Mouse (Mus musculus) hindbrain, embryonic 14.5 days (tissue): ENCODE results near the gene Auts2. TPM values are rescaled to one million over a fixed set of nuclear protein-coding genes. Genes with fewer than 3 reads are reported as not detected.

Experiments used
- ATAC-seq: fragments of 200-750 bp; cut with Nextera tagmentation; 2 replicates; pipeline ENCODE4 v1.8.0; 2017; ENCODE audit warnings: moderate number of reproducible peaks, mild to moderate bottlenecking, moderate TSS enrichment, moderate library complexity; ENCODE audit not compliant: low FRiP score
- DNase-seq: peaks from one replicate; pipeline ENCODE4 v3.0.0-alpha.2; 2015; ENCODE audit warnings: low spot score
- H3K27ac ChIP-seq: fragments of 300-500 bp; sonication (generic); 2 replicates; pipeline ENCODE4 v1.5.1; 2014; ENCODE audit warnings: mild to moderate bottlenecking, moderate library complexity
- H3K27me3 ChIP-seq: fragments of 300-500 bp; sonication (generic); 2 replicates; pipeline ENCODE4 v1.6.1; 2014; ENCODE audit warnings: mild to moderate bottlenecking, low read length, mixed read lengths; ENCODE audit not compliant: control insufficient read depth, insufficient read depth
- H3K36me3 ChIP-seq: fragments of 300-500 bp; sonication (generic); replicated peaks from 2 replicates; pipeline ENCODE4 v1.6.1; 2014; ENCODE audit not compliant: control insufficient read depth, insufficient read depth
- H3K4me1 ChIP-seq: fragments of 300-500 bp; sonication (generic); replicated peaks from 2 replicates; pipeline ENCODE4 v1.6.1; 2014; ENCODE audit warnings: antibody characterized with exemption, low read length, mixed read lengths; ENCODE audit not compliant: control insufficient read depth, insufficient read depth
- H3K4me2 ChIP-seq: fragments of 300-500 bp; sonication (generic); replicated peaks from 2 replicates; pipeline ENCODE4 v1.6.1; 2014; ENCODE audit warnings: mild to moderate bottlenecking, moderate library complexity
- H3K4me3 ChIP-seq: fragments of 300-500 bp; sonication (generic); replicated peaks from 2 replicates; pipeline ENCODE4 v1.5.1; 2014; ENCODE audit warnings: mild to moderate bottlenecking, low read length
- H3K9ac ChIP-seq: fragments of 300-500 bp; sonication (generic); 2 replicates; pipeline ENCODE4 v1.6.1; 2014
- H3K9me3 ChIP-seq: fragments of 300-500 bp; sonication (generic); 2 replicates; pipeline ENCODE4 v1.6.1; 2016; ENCODE audit warnings: low read length; ENCODE audit not compliant: control insufficient read depth
- WGBS: fragments of 180-500 bp; shearing (Covaris S2); extraction: QIAGEN DNeasy Blood & Tissue Kit; methylation state at CpG from one replicate; pipeline ENCODE4 v1.1.7; 2014; 5-methylcytosine and 5-hydroxymethylcytosine counted together
- polyA plus RNA-seq: library from polyadenylated mRNA; unstranded; fragments of >200 nt; fragmentation: Nextera tagmentation; extraction: Ambion mirVana; gene quantifications from 2 replicates; pipeline ENCODE4 v1.2.1, GENCODE M21; 2014

Gene Auts2
- polyA plus RNA-seq, 1 experiment from 2014 or later: 61.8 TPM

GRCm38 (mm10) chr5:131922759-131923158 is 620.4 kb downstream of the Auts2 start:
- Histone ChIP-seq H3K4me3 (no peak overlapping the region), H3K4me1 (peaks cover 32% of the 10 kb centered on the region), H3K27ac (no peak overlapping the region), H3K36me3 (no peaks in the 10 kb centered on the region), H3K27me3 (no peaks in the 10 kb centered on the region), H3K4me2 (no peak overlapping the region), H3K9me3 (no peaks in the 10 kb centered on the region), H3K9ac (no peak overlapping the region)
- ATAC-seq (no peak), DNase-seq (no peak)
- WGBS: 81% methylated on average over 4 of the region's 4 CpGs

DNA sequence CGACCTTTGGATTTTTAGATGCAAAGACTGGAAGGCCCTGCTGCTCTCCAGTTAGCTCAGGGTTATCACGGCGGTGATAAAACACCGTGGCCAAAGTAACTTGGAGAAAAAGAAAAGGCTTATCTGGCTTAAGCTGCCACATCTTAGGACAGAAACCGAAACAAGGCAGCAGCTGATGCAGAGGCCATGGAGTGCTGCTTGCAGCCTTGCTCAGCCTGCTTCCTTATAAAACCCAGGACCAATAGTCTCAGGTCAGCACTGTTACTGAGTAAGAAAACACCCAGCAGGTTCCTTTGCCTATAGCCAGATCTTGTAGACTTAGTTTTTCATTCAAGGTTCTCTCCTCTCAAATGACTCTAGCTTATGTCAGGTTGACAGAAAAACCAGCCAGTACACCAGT is 621.0 kb downstream of the Auts2 start:
- Histone ChIP-seq H3K36me3 (no peaks in the 10 kb centered on the region), H3K4me1 (peaks cover 39% of the 10 kb centered on the region), H3K9me3 (no peaks in the 10 kb centered on the region), H3K4me2 (no peak overlapping the region), H3K4me3 (no peak overlapping the region), H3K27ac (no peak overlapping the region), H3K9ac (no peak overlapping the region), H3K27me3 (no peaks in the 10 kb centered on the region)
- WGBS: 64% methylated on average over 5 of the region's 5 CpGs
- DNase-seq (no peak), ATAC-seq (no peak)

- H3K27ac ChIP-seq: peak overlapping the region; percentile 40; the same call in 1 of the 2 replicates
- H3K9me3 ChIP-seq: no peaks in the 10 kb centered on the region
- no peak overlapping the region for H3K4me3 ChIP-seq
- no peaks in the 10 kb centered on the region for H3K27me3 ChIP-seq
- 30% methylated on average over 12 of the region's 12 CpGs for WGBS
- H3K4me1 ChIP-seq: peaks cover 44% of the 10 kb centered on the region
- no peaks in the 10 kb centered on the region for H3K36me3 ChIP-seq
- DNase-seq (peak; percentile 71), ATAC-seq (peak; percentile 66)
- no peak overlapping the region for H3K4me2 ChIP-seq
- H3K9ac ChIP-seq: peak overlapping the region; percentile 6; the same call in 1 of the 2 replicates
These were observed 623.0 kb downstream of the Auts2 start for GRCm38 (mm10) chr5:131919983-131920777.

DNA sequence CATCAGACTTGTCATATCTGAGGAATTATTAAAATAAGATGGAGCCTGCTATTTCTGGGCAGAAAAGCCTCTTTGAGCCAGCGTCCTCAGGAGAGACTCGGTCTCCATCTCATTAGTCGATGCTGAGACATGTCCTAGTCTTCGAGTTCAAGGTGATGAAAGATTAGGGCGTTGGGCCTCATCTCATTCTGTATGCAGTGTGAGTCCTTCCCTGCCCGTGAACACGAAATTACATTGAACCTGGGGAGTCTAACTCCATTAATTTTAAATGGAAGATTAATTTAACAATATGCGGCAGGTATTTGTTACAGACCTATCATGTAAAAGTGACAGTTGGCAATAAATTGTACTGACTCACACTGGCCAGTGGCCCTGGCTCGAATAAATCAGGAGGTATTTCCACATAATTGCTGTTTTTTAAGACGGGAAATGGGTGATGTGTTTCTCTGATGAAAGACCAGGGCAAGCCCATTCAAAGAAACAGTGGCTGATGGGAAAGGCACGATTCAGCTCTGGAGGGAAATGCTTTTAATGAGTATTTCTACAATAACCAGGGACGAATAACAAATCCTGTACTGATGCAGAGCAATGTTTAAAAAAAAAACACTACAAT is 626.2 kb downstream of the Auts2 start:
- ATAC-seq (0 out of 2 replicates have a peak, but pooled peaks have one; percentile 34), DNase-seq (no peak)
- Histone ChIP-seq H3K4me2 (0 out of 2 replicates have a peak overlapping the region, but pooled peaks have one; percentile 0), H3K36me3 (no peaks in the 10 kb centered on the region), H3K27me3 (no peaks in the 10 kb centered on the region), H3K4me3 (no peak overlapping the region), H3K4me1 (peaks cover 51% of the 10 kb centered on the region), H3K27ac (peak overlapping the region; percentile 56), H3K9me3 (no peaks in the 10 kb centered on the region), H3K9ac (no peak overlapping the region)
- WGBS: 32% methylated on average over 12 of the region's 12 CpGs

- H3K27ac ChIP-seq: no peak overlapping the region
- no peaks in the 10 kb centered on the region for H3K9me3 ChIP-seq
- DNase-seq (no peak), ATAC-seq (no peak)
- peaks cover 31% of the 10 kb centered on the region for H3K4me1 ChIP-seq
- H3K9ac ChIP-seq: no peak overlapping the region
- WGBS: 24% methylated on average over 8 of the region's 8 CpGs
- no peak overlapping the region for H3K4me2 ChIP-seq
- H3K4me3 ChIP-seq: no peak overlapping the region
- no peaks in the 10 kb centered on the region for H3K27me3 ChIP-seq
- no peaks in the 10 kb centered on the region for H3K36me3 ChIP-seq
These were observed 629.6 kb downstream of the Auts2 start for GRCm38 (mm10) chr5:131913562-131913961.

DNA sequence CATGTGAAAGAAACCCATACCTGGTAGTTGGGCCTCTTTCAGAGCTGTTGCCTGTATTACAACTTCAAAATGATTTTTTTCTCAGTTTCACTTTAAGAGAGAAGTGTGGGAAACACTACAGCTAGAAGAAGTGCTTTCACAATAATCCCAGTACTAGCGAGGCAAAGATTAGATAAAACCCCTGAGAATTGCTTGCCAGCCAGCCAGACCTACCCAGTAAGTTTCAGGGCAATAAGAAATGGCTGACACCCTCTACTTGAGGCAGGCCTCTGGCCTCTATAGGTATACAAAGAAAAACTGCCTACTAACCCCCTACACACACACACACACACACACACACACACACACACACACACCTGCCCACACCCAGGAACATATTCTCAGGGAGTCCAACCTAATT is 630.2 kb downstream of the Auts2 start:
- no peak for DNase-seq
- Histone ChIP-seq H3K36me3 (no peaks in the 10 kb centered on the region), H3K27ac (no peak overlapping the region), H3K4me1 (peaks cover 25% of the 10 kb centered on the region), H3K27me3 (no peaks in the 10 kb centered on the region), H3K4me2 (no peak overlapping the region), H3K9ac (no peak overlapping the region), H3K9me3 (no peaks in the 10 kb centered on the region; the same call in 1 of the 2 replicates), H3K4me3 (no peak overlapping the region)
- 67% methylated on average over 1 of the region's 1 CpGs for WGBS
- no peak for ATAC-seq

- 92% methylated on average over 3 of the region's 3 CpGs for WGBS
- no peak overlapping the region for H3K4me2 ChIP-seq
- no peaks in the 10 kb centered on the region for H3K4me1 ChIP-seq
- no peak for DNase-seq
- no peaks in the 10 kb centered on the region for H3K27me3 ChIP-seq
- no peak overlapping the region for H3K9ac ChIP-seq
- no peaks in the 10 kb centered on the region; the same call in 1 of the 2 replicates for H3K9me3 ChIP-seq
- H3K4me3 ChIP-seq: no peak overlapping the region
- no peak overlapping the region for H3K27ac ChIP-seq
- no peaks in the 10 kb centered on the region for H3K36me3 ChIP-seq
- no peak for ATAC-seq
These were observed 636.8 kb downstream of the Auts2 start for GRCm38 (mm10) chr5:131906313-131906712.

GRCm38 (mm10) chr5:131904478-131904877 is 638.7 kb downstream of the Auts2 start:
- WGBS: 54% methylated on average over 10 of the region's 10 CpGs
- H3K4me3 ChIP-seq: no peak overlapping the region
- H3K9me3 ChIP-seq: no peaks in the 10 kb centered on the region; the same call in 1 of the 2 replicates
- no peak overlapping the region for H3K27ac ChIP-seq
- ATAC-seq (no peak), DNase-seq (no peak)
- no peaks in the 10 kb centered on the region for H3K4me1 ChIP-seq
- no peak overlapping the region for H3K9ac ChIP-seq
- H3K4me2 ChIP-seq: no peak overlapping the region
- no peaks in the 10 kb centered on the region for H3K27me3 ChIP-seq
- no peaks in the 10 kb centered on the region for H3K36me3 ChIP-seq

DNA sequence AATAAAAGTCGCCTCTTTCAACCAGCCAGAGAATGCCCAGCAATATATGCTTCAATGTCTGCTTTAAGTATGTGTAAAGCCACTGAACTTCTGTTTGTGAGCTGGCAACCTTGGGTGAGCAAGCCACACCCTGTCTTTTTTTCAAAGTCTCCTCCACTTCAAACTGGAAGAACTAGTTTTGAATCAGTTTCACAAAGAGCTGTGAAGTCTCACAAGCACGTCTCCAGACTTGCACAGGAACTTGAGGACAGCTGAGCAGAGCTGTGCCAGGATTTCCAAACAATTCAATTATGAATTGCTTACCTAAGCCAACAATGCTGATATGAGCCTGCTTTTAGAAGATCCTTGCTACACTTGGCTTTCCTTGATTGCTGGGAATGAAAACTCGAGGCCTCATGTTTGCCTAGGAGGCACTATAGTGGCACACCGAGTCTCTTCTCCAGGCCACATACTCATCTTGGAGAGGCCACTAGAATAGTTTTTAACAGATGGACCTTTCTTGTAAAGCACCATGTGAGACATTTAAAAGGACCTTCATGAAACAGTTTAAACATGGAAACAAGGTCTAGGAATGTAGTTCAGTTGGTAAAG is 645.0 kb downstream of the Auts2 start:
- ATAC-seq (no peak), DNase-seq (no peak)
- WGBS: 81% methylated on average over 4 of the region's 4 CpGs
- no peaks in the 10 kb centered on the region for H3K9me3 ChIP-seq
- H3K27me3 ChIP-seq: no peaks in the 10 kb centered on the region
- no peak overlapping the region for H3K4me3 ChIP-seq
- no peak overlapping the region for H3K4me2 ChIP-seq
- H3K27ac ChIP-seq: no peak overlapping the region
- no peaks in the 10 kb centered on the region for H3K4me1 ChIP-seq
- no peaks in the 10 kb centered on the region for H3K36me3 ChIP-seq
- no peak overlapping the region for H3K9ac ChIP-seq
